Mouse (Mus musculus): ENCODE measurements at regions not wholly inside any gene's neighbourhood (a gene's known extent, or its start where the extent isn't known, plus 50 kb on each side); places are given as distances from the start of the nearest gene placed in this dataset.

GRCm38 (mm10) chr2:133371490-133372215 is 180.3 kb upstream of the Bmp2 start:
- TF ChIP-seq CTCF (conservative IDR thresholded peaks at IDR 0.05; ENCODE audit: low read length), result no peak
- TF ChIP-seq NANOG (IDR thresholded peaks at IDR 0.05; ENCODE audit: borderline replicate concordance, low read length), result no peak

Data from E14TG2a.4 (cell line).